Comparison of ENCODE assay signal across 13 mouse cellular contexts in the genomic region with DNA sequence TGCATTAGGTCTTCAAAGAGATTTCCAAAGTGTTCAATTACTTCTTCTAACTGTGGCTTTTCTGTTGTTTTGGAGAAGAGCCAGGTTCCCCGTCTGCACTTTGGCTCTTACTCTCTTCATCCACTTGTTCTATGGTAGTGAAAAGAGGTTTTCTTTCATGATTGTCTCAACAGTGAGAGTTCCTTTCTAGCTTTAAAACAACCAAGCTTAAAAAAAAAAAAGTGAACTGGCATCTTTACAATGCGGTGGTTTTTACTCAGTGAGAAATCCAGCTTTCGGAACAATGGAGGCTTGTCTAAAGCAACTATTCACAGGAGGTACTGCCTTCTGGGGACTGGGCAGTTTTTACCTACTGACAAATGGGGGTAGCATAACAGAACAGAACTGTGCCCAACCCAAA. TPM values are rescaled to one million over a fixed set of nuclear protein-coding genes. Genes with fewer than 3 reads are reported as not detected.
DNase-seq lines count a peak whose midpoint lies in the region; ATAC-seq and TF ChIP-seq lines count a peak whose summit lies in the region.
"Had no signal": no experiment of that assay in that cellular context is flagged by ENCODE, and none has a peak within 500 bp of the region (broad histone marks: within the 10 kb centered on the region; RNA-seq: fewer than 3 reads in every experiment).

No protein-coding gene starts in this region.

- CTCF ChIA-PET in Patski (lab: Charles Lee), result no interaction called here

- no peak for ATAC-seq in Patski
- peak; percentile 53; the same call in 1 of the 2 replicates for ATAC-seq in midbrain, embryonic 13.5 days
- ATAC-seq in liver, postnatal 0 days, result no peak

- H3K27ac ChIP-seq in kidney, adult 2 months (ENCODE audit: insufficient read depth, low read depth, low read length), result no peak overlapping the region; the same call in 1 of the 2 replicates
- no peak overlapping the region for H3K27ac ChIP-seq in midbrain, embryonic 13.5 days
- no peak overlapping the region for H3K27ac ChIP-seq in liver, postnatal 0 days (ENCODE audit: low read depth)
- H3K27ac ChIP-seq: embryonic facial prominence, embryonic 12.5 days; limb, embryonic 13.5 days; stomach, embryonic 15.5 days had no signal

- in situ Hi-C loops in Patski (cut with MboI; ENCODE audit: low pct_unique_long_range_greater_than_20kb), result no loop called here

- H3K36me3 ChIP-seq in kidney, adult 2 months (ENCODE audit: control insufficient read depth, insufficient read depth, low read length), result peaks cover 3% of the 10 kb centered on the region; the same call in 1 of the 2 replicates
- no peaks in the 10 kb centered on the region for H3K36me3 ChIP-seq in midbrain, embryonic 13.5 days
- H3K36me3 ChIP-seq in liver, postnatal 0 days (replicated peaks; ENCODE audit: insufficient read depth, low read length), result no peaks in the 10 kb centered on the region
- H3K36me3 ChIP-seq: embryonic facial prominence, embryonic 12.5 days; limb, embryonic 13.5 days; stomach, embryonic 15.5 days had no signal

- H3K27me3 ChIP-seq in kidney, adult 2 months (replicated peaks; ENCODE audit: control insufficient read depth, insufficient read depth, low read length), result no peaks in the 10 kb centered on the region
- no peaks in the 10 kb centered on the region for H3K27me3 ChIP-seq in Patski
- H3K27me3 ChIP-seq in midbrain, embryonic 13.5 days, result no peaks in the 10 kb centered on the region
- no peaks in the 10 kb centered on the region for H3K27me3 ChIP-seq in liver, postnatal 0 days (ENCODE audit: insufficient read depth, low read length)
- H3K27me3 ChIP-seq: embryonic facial prominence, embryonic 12.5 days; limb, embryonic 13.5 days; stomach, embryonic 15.5 days had no signal

- no peaks in the 10 kb centered on the region for H3K9me3 ChIP-seq in midbrain, embryonic 13.5 days
- H3K9me3 ChIP-seq in liver, postnatal 0 days (ENCODE audit: low read length), result no peaks in the 10 kb centered on the region
- H3K9me3 ChIP-seq: embryonic facial prominence, embryonic 12.5 days; limb, embryonic 13.5 days; stomach, embryonic 15.5 days had no signal

- no peak for TF ChIP-seq POLR2A in kidney, adult 2 months (IDR thresholded peaks at IDR 0.05; ENCODE audit: low read depth, low read length)
- TF ChIP-seq POLR2A in lung, adult 2 months (IDR thresholded peaks at IDR 0.05; ENCODE audit: borderline replicate concordance, extremely low read depth, low read depth, low read length), result no peak

- H3K4me1 ChIP-seq in kidney, adult 2 months (ENCODE audit: control insufficient read depth, insufficient read depth, low read length), result 0 out of 2 replicates have a peak, but pooled peaks cover 2% of the 10 kb centered on the region
- peaks cover 14% of the 10 kb centered on the region; the same call in 1 of the 2 replicates for H3K4me1 ChIP-seq in midbrain, embryonic 13.5 days (replicated peaks)
- H3K4me1 ChIP-seq in lung, adult 2 months (ENCODE audit: control insufficient read depth, insufficient read depth, low read length), result no peaks in the 10 kb centered on the region
- H3K4me1 ChIP-seq in liver, postnatal 0 days (ENCODE audit: insufficient read depth), result no peaks in the 10 kb centered on the region
- H3K4me1 ChIP-seq: embryonic facial prominence, embryonic 12.5 days; limb, embryonic 13.5 days; stomach, embryonic 15.5 days had no signal

- no peak for TF ChIP-seq CTCF in kidney, adult 2 months (conservative IDR thresholded peaks at IDR 0.05; ENCODE audit: insufficient read depth, insufficient read length, low read depth, low read length)
- no peak for TF ChIP-seq CTCF in Patski (IDR thresholded peaks at IDR 0.05)
- TF ChIP-seq CTCF in lung, adult 2 months (IDR thresholded peaks at IDR 0.05; ENCODE audit: insufficient read depth, low read length), result no peak
- no peak for TF ChIP-seq CTCF in liver, postnatal 0 days (IDR thresholded peaks at IDR 0.05; ENCODE audit: low read depth)

- H3K9ac ChIP-seq in midbrain, embryonic 13.5 days (replicated peaks), result no peak overlapping the region
- no peak overlapping the region for H3K9ac ChIP-seq in liver, postnatal 0 days (replicated peaks)
- H3K9ac ChIP-seq: embryonic facial prominence, embryonic 12.5 days; limb, embryonic 13.5 days; stomach, embryonic 15.5 days had no signal

- 46% methylated on average over 3 of the region's 3 CpGs for whole genome bisulfite sequencing in kidney, adult 2 months
- WGBS in midbrain, embryonic 13.5 days, result 7% methylated on average over 3 of the region's 3 CpGs
- WGBS in lung, adult 2 months, result 55% methylated on average over 3 of the region's 3 CpGs
- 65% methylated on average over 3 of the region's 3 CpGs for WGBS in liver, postnatal 0 days (ENCODE audit: insufficient replicate concordance)

- peak; percentile 49 for DNase-seq in kidney, adult 2 months
- DNase-seq in kidney, postnatal 14 days, result no peak
- peak; percentile 35 for DNase-seq in Patski (ENCODE audit: low read depth, low spot score)
- peak; percentile 16 to 40 for DNase-seq in cerebellum, postnatal 36 days
- DNase-seq in urinary bladder, postnatal 14 days (ENCODE audit: low spot score), result no peak
- DNase-seq in lung, adult 2 months, result no peak
- DNase-seq in liver, postnatal 0 days, result no peak
- DNase-seq: gastrocnemius, postnatal 14 days; heart, postnatal 14 days had no signal

- no peak overlapping the region for H3K4me2 ChIP-seq in midbrain, embryonic 13.5 days (replicated peaks)
- no peak overlapping the region for H3K4me2 ChIP-seq in liver, postnatal 0 days (ENCODE audit: low read depth, low read length)
- H3K4me2 ChIP-seq: embryonic facial prominence, embryonic 12.5 days; limb, embryonic 13.5 days; stomach, embryonic 15.5 days had no signal

- TF ChIP-seq EP300 in liver, postnatal 0 days (IDR thresholded peaks at IDR 0.05; ENCODE audit: low read depth), result no peak

- POLR2A ChIA-PET in Patski (lab: Charles Lee), result no interaction called here

- H3K4me3 ChIP-seq in kidney, adult 2 months (ENCODE audit: insufficient read depth, low read depth, low read length), result no peak overlapping the region
- H3K4me3 ChIP-seq in midbrain, embryonic 13.5 days (replicated peaks), result no peak overlapping the region
- no peak overlapping the region for H3K4me3 ChIP-seq in lung, adult 2 months (replicated peaks; ENCODE audit: extremely low read depth, low read depth, low read length)
- H3K4me3 ChIP-seq in liver, postnatal 0 days (ENCODE audit: low read depth, low read length), result no peak overlapping the region
- H3K4me3 ChIP-seq: embryonic facial prominence, embryonic 12.5 days; limb, embryonic 13.5 days; stomach, embryonic 15.5 days had no signal

RNA-seq across cellular contexts. Expression of gene Fut9, which starts 31.4 kb away (rescaled TPM):
- 31.1 and 35.3 TPM in 2 replicates for polyA plus RNA-seq in kidney, adult 2 months (2012; rRNA removed)
- 0.06 TPM for polyA plus RNA-seq in Patski (2021)
- 8.1 and 8.5 TPM in 2 replicates for polyA plus RNA-seq in midbrain, embryonic 13.5 days (2015; fragmentation: Nextera tagmentation; extraction: Ambion mirVana)
- 0.02 and 0.03 TPM in 2 replicates for polyA plus RNA-seq in lung, adult 2 months (2012; rRNA removed)
- not detected in 2 replicates for polyA plus RNA-seq in liver, postnatal 0 days (2015; fragmentation: Nextera tagmentation; extraction: Ambion mirVana)

Comparison
In these comparisons a context has a peak if more than half of its experiments do, and no peak if none do; other contexts are left out.
1. DNase-seq: peak in kidney, adult 2 months (single experiment), Patski (single experiment) and cerebellum, postnatal 36 days (2 of 2); none in kidney, postnatal 14 days (single experiment), urinary bladder, postnatal 14 days (single experiment), lung, adult 2 months (single experiment) and liver, postnatal 0 days (single experiment).